Mouse (Mus musculus) embryonic fibroblast, embryonic 13.5 days (primary cell): ENCODE data around the gene Scamp1.

Experiments
- CTCF ChIP-seq: IDR thresholded peaks from 2 replicates; pipeline ENCODE4 v1.5.1; 2011; ENCODE audit warnings: mild to moderate bottlenecking, control low read depth, low read length, moderate library complexity, borderline replicate concordance; ENCODE audit not compliant: insufficient read depth
- POLR2A ChIP-seq: IDR thresholded peaks from 2 replicates; pipeline ENCODE4 v1.6.1; 2011; ENCODE audit warnings: low read depth, mild to moderate bottlenecking, control low read depth, low read length, moderate library complexity

- TF ChIP-seq POLR2A: no peak
- TF ChIP-seq CTCF: no peak
Measured at GRCm38 (mm10) chr13:94250761-94251160, 34.9 kb downstream of the Scamp1 start.
